Mouse (Mus musculus) left cerebral cortex, postnatal 4 days (tissue): ENCODE data around the gene Pik3r2. TPM values are rescaled to one million over a fixed set of nuclear protein-coding genes. Genes with fewer than 3 reads are reported as not detected.

Source experiments
- DNase-seq: peaks from one replicate; pipeline ENCODE4 v3.0.0-alpha.2; 2022
- intact Hi-C: fragments of 180-260 bp; cut with DNase I; formaldehyde crosslinking; loops from one replicate; pipeline ENCODE4 v1.15.1; 2025
- total RNA-seq, 2 experiments: library from RNA; stranded (reverse); gene quantifications; 2 replicates each; pipeline ENCODE4 v1.2.3; 2021

The Pik3r2 gene
- total RNA-seq, 2 experiments from 2014 or later = 187 to 198 TPM

- peak; percentile 89 for DNase-seq
- intact Hi-C loops = no loop called here
Observed at GRCm38 (mm10) chr8:70758616-70759561, 17.6 kb downstream of the Pik3r2 start.

DNA sequence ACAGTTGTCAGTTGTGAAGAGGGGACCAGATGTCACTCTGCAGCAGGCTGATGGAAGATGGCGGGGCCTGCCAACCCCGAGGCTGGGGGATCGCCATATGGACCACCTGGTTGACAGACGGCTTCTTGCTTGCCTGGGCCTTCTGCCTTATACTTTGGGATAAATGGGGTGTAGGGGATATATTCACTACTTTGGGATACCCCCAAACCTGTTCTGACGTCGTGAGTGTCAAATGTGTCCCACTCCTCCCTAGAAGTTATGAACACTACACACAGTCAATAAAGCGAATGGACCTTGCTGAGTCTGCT, 18.3 kb downstream of the Pik3r2 start:
- peak; percentile 90 for DNase-seq
- intact Hi-C loops = no loop called here

DNA sequence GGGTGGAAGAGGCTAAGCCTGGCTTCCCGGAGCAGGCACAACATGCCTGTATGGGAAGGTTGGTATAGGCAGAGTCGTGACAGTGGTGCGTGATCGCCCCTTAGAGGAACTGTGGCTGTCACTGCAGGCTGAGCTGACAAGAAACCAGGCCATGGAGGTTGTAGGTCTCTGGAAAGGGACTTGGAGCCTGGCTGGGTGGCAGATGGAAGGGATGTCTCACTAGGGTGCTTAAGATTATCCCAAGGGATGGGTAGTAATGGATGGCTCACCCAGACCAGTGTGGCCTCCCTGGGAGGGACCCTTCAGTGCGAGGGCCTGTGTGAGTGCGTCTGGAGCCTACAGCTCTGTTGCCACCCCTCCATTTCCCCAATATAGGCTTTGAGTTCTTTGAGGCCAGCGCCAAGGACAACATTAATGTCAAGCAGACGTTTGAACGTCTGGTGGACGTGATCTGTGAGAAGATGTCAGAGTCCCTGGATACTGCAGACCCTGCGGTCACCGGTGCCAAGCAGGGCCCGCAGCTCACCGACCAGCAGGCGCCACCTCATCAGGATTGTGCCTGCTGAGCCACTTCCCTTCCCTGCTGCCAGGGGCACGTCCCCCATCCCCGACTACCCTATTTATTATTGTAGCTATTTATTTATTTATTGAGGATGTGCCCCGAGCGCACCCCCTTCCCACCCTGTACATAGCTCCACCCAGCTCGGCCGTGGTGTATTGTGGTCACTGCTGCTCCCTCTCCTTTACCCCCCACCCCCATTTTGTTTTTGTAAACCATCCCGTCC, 18.8 kb downstream of the Pik3r2 start:
- intact Hi-C loops = no loop called here
- DNase-seq = peak; percentile 67

DNA sequence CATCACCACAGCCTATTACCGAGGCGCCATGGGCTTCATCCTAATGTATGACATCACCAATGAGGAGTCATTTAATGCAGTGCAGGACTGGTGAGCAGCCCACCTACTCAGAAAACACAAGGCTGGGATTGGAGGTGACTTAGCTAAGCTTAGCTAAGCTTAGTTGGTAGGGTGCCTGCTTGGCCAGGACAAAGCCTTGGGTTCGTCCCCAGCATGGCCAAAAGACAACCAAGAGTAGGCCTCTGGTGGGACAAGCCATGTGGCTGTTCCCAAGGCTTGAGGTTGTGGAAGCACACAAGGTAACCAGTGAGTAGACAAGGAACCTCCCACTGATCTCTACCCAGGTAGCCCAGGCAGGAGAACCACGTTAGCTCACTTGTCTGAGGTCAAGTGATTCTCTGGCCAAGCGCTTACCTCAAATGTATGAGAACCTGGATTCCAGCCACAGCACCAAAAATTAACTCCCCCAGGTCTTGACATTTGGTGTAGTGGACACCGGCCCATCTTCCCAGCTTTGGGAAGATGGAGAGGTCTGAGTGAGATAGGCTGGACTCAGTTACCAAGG, 20.0 kb downstream of the Pik3r2 start:
- DNase-seq = no peak
- intact Hi-C loops = no loop called here

GRCm38 (mm10) chr8:70755661-70756475, 20.6 kb downstream of the Pik3r2 start:
- DNase-seq = peak; percentile 12
- intact Hi-C loops = no loop called here

- intact Hi-C loops = no loop called here
- peak; percentile 81 for DNase-seq
Observed at GRCm38 (mm10) chr8:70754871-70755660, 21.4 kb downstream of the Pik3r2 start.

DNA sequence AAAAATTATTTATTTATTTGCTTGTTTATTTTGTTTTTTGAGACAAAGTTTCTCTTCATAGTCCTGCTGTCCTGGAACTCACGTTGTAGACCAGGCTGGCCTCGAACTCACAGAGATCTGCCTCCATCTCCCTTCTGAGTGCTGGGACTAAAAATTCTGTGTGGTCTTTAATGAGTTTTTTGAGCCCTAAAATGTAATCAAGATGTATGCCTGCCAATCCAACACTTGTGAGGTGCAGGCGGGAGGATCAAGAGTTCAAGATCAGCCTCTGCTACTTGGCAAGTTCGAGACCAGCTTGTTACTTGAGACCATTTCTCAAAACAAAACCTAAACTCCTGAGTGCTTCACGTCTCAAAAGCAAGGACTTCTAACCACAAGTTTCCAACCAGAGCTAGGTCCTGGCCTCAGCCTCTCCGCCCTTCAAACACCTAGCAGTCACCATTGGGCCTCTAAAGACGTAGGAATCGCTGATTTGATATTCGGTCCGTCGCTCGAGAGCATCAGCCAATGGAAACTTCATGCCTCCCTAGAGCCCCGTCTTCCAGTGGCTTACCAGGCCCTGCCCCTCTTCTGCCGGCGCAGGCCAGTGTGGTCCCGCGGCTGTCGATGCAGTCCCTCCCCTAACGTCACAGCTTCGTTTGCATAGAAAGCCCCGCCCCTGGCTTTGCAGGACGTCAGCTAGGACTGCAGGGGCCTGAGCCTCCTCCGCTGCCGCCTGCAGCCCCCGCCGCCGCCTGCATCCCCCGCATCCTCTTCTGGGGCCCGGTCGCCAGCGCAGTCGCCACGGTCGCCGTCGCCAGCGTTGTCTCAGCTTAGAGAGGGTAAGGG, 22.3 kb downstream of the Pik3r2 start, which contains the start of gene Rab3a:
TSS of gene Rab3a (plus strand) at position 637 of the 828 bp plus-strand sequence.
- DNase-seq = peak; percentile 98
- intact Hi-C loops = no loop called here

DNA sequence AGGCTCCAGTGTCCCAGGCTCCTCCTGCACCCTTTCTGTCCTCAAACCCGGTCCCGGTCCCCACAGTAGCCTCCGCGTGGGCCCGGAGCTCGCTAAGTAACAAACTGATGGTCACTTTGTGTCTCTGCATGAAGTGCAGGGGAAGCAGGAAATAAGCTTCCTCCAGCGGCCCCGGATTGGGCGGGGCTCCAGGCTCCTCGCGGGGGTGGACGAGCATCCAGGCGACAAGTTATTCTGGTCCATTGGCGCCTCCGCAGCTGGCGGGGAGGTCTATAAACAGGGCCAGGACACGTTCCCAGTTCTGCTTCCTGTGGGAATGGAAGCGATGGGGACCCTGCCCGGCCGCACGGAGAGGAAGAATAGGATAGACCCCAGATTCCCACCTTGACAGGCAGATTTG, 23.4 kb downstream of the Pik3r2 start:
- peak; percentile 73 for DNase-seq
- intact Hi-C loops = loop anchor here (2.0 kb wide), 1 partner anchor 32 kb away; no protein-coding TSS in a partner anchor

GRCm38 (mm10) chr8:70752000-70752764, 24.3 kb downstream of the Pik3r2 start:
- DNase-seq = peak; percentile 79
- intact Hi-C loops = loop anchor here (2.0 kb wide), 1 partner anchor 31 kb away; no protein-coding TSS in a partner anchor

DNA sequence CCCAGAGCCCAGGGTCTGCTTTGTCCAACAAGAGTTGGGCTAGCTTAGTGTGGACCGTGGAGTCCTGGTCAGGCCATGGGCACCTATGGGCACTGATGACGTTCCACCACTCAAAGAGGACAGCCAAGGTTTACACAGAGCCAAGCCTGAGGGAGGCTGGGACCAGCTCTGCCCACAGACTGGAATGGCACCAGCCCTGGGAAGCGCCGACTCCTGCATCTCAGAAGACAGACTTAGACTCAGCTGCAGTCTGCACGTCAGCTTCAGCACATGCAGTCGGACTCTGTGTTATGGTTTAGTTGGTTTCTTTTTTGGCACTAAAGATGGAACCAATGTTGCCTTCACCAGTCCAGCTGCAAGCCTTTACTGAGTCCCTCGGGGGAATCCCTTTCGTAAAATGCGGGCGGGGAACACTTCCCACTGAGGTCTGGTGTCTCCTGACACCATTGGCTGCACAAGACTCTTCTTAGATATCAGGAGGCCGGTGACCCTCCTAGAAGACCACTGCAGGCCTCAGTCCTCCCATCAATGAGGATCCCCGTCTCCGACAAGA, 26.3 kb downstream of the Pik3r2 start:
- no peak for DNase-seq
- intact Hi-C loops = no loop called here

- intact Hi-C loops = no loop called here
- no peak for DNase-seq
Observed at GRCm38 (mm10) chr8:70749097-70749674, 27.3 kb downstream of the Pik3r2 start.

GRCm38 (mm10) chr8:70748246-70749096, 28.0 kb downstream of the Pik3r2 start:
- DNase-seq = no peak
- intact Hi-C loops = no loop called here

DNA sequence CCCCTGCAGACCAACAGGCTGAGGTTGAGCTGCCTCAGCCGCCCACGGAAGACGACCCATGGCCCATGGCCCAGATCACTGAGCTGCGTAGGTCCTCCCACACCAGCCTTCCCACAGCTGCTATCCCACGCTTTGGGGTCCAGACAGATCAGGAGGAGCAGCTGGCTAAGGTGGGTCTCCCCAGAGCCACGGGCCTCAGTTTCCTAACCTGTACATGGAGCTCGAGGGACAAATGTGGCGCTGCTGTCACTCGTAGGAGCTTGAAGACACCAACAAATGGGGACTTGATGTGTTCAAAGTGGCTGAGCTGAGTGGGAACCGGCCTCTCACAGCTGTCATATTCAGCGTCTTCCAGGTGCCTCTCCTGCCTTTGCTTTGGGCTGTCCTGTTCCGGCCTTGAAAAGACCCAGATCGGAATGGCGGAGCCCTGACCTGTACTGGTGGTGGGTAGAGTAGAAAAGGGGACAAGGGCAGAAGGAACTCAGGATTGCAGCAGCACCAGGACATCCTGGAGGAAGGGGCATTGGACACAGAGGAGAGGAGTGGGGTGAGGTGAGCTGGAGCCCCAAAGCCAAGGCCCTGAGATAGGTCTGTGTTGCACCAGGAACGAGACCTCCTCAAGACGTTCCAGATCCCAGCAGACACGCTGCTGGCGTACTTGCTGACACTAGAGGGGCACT, 29.2 kb downstream of the Pik3r2 start:
- DNase-seq = no peak
- intact Hi-C loops = no loop called here

GRCm38 (mm10) chr8:70746676-70747075, 29.8 kb downstream of the Pik3r2 start:
- no peak for DNase-seq
- intact Hi-C loops = no loop called here

DNA sequence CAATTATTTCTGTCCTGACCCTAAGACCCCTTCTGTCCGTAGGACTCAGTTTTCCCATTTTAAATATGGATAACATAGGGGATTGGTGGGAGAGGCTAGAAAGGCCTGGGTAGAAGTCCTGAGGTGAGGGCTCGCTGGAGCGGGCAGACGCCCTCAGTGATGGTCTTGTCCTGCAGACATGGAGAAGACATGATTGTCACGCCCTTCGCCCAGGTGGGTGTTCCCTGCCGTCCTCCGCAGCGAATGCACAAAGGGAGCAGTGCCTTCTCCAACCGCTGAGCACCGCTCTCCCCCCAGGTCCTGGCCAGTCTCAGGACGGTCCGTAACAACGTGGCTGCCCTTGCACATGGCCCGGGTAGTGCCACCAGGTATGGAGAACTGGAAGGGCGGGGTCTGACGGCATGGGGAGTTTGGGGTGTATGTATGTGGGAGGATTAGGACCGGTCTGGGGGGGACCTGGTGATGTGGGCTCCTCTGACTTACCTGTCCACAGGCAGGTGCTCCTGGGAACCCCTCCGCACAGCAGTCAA, 30.8 kb downstream of the Pik3r2 start:
- DNase-seq = no peak
- intact Hi-C loops = no loop called here

GRCm38 (mm10) chr8:70744806-70745205, 31.7 kb downstream of the Pik3r2 start:
- no peak for DNase-seq
- intact Hi-C loops = no loop called here
